Mouse (Mus musculus) liver, adult 2 months (tissue): ENCODE data around the gene Txk. TPM values are rescaled to one million over a fixed set of nuclear protein-coding genes. Genes with fewer than 3 reads are reported as not detected.

Experiments used
- DNase-seq: peaks from one replicate; pipeline ENCODE4 v3.0.0-alpha.2; 2011; ENCODE audit warnings: low read depth, low spot score; ENCODE audit errors: extremely low read depth
- H3K27ac ChIP-seq: fragments of 200-500 bp; replicated peaks from 2 replicates; pipeline ENCODE4 v1.5.1; 2012; ENCODE audit warnings: low read depth, mild to moderate bottlenecking, control low read depth, inconsistent platforms, low read length; ENCODE audit not compliant: insufficient read depth
- H3K27me3 ChIP-seq: fragments of 200-500 bp; 2 replicates; pipeline ENCODE4 v1.6.1; 2012; ENCODE audit warnings: mild to moderate bottlenecking, moderate library complexity, low read length, inconsistent platforms; ENCODE audit not compliant: control insufficient read depth, insufficient read depth
- H3K36me3 ChIP-seq: fragments of 200-500 bp; 2 replicates; pipeline ENCODE4 v1.6.1; 2012; ENCODE audit warnings: low read length, inconsistent platforms; ENCODE audit not compliant: control insufficient read depth, insufficient read depth
- H3K4me1 ChIP-seq: fragments of 200-500 bp; 2 replicates; pipeline ENCODE4 v1.6.1; 2011; ENCODE audit warnings: low read length; ENCODE audit not compliant: control insufficient read depth, insufficient read depth
- H3K4me3 ChIP-seq: fragments of 200-500 bp; 2 replicates; pipeline ENCODE4 v1.5.1; 2011; ENCODE audit warnings: low read depth, mild to moderate bottlenecking, control low read depth, low read length, moderate library complexity; ENCODE audit not compliant: insufficient read depth
- H3K79me2 ChIP-seq: fragments of 200-500 bp; 2 replicates; pipeline ENCODE4 v1.6.1; 2012; ENCODE audit warnings: inconsistent platforms, mild to moderate bottlenecking, low read length, moderate library complexity; ENCODE audit not compliant: control insufficient read depth, insufficient read depth
- H3K9ac ChIP-seq: fragments of 200-500 bp; 2 replicates; pipeline ENCODE4 v1.6.1; 2012; ENCODE audit warnings: low read depth, mild to moderate bottlenecking, control low read depth, inconsistent platforms, low read length
- CTCF ChIP-seq: fragments of 200-500 bp; IDR thresholded peaks from 2 replicates; pipeline ENCODE4 v1.5.1; 2011; ENCODE audit warnings: low read depth, low read length, control low read depth
- POLR2A ChIP-seq: fragments of 200-500 bp; IDR thresholded peaks from 2 replicates; pipeline ENCODE4 v1.6.1; 2011; ENCODE audit warnings: low read length, control low read depth; ENCODE audit not compliant: insufficient read depth; ENCODE audit errors: extremely low read depth
- WGBS: fragments of 180-500 bp; shearing (Covaris S2); methylation state at CpG from one replicate; pipeline ENCODE4 v1.1.7; 2018; 5-methylcytosine and 5-hydroxymethylcytosine counted together
- polyA plus RNA-seq: library from polyadenylated mRNA; depleted of rRNA; stranded (reverse); fragments of >200 nt; gene quantifications from 2 replicates; pipeline ENCODE4 v1.2.3, GENCODE M21; 2012
- total RNA-seq: library from RNA; depleted of rRNA; stranded (reverse); fragments of >200 nt; gene quantifications from 2 replicates; pipeline ENCODE4 v1.2.3, GENCODE M21; 2014

Txk gene
- total and polyA plus RNA-seq, 2 experiments, result 0.15 to 0.46 TPM

- DNase-seq, result no peak
- no peaks in the 10 kb centered on the region for H3K4me1 ChIP-seq
- H3K4me3 ChIP-seq, result no peak overlapping the region
- no peak overlapping the region for H3K9ac ChIP-seq
- no peak for TF ChIP-seq CTCF
- no peak for TF ChIP-seq POLR2A
- no peaks in the 10 kb centered on the region for H3K27me3 ChIP-seq
- H3K36me3 ChIP-seq, result peaks cover 8% of the 10 kb centered on the region
- WGBS, result 91% methylated on average over 5 of the region's 5 CpGs
- H3K79me2 ChIP-seq, result no peaks in the 10 kb centered on the region
- no peak overlapping the region for H3K27ac ChIP-seq
Measured at GRCm38 (mm10) chr5:72750226-72750625, 2.4 kb downstream of the Txk start.

GRCm38 (mm10) chr5:72748659-72749265, 3.8 kb downstream of the Txk start:
- no peak overlapping the region for H3K4me3 ChIP-seq
- WGBS, result 42% methylated on average over 7 of the region's 7 CpGs
- DNase-seq, result peak; percentile 30

DNA sequence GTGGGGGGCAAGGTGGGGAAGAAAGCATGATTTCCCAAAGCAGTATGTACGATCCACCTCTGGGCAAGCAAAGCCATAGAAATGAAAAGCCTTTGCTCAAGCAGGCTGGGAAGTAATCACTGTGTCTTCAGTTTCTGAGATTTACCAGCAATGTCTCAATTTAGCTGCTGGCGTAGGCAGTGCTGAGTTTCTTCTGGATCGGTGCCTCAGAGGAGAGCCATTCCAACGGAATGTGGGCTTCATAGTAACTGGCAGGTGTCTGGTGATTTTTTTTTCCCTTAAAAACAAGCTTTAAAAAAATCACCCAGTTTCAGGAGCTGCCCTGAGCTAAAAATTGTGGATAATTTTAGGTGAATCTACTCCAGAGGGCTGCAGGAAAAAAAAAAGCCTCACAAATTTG, 5.2 kb downstream of the Txk start:
- no peak for TF ChIP-seq CTCF
- no peak for TF ChIP-seq POLR2A
- H3K79me2 ChIP-seq, result no peaks in the 10 kb centered on the region
- no peak overlapping the region for H3K9ac ChIP-seq
- DNase-seq, result no peak
- no peaks in the 10 kb centered on the region for H3K4me1 ChIP-seq
- no peak overlapping the region for H3K4me3 ChIP-seq
- no peak overlapping the region for H3K27ac ChIP-seq
- H3K27me3 ChIP-seq, result no peaks in the 10 kb centered on the region
- 88% methylated on average over 4 of the region's 4 CpGs for WGBS
- H3K36me3 ChIP-seq, result no peaks in the 10 kb centered on the region

More at GRCm38 (mm10) chr5:72748659-72749265, 3.8 kb downstream of the Txk start:
- Histone ChIP-seq H3K27ac (no peak overlapping the region), H3K79me2 (no peaks in the 10 kb centered on the region), H3K27me3 (no peaks in the 10 kb centered on the region), H3K36me3 (0 out of 2 replicates have a peak, but pooled peaks cover 1% of the 10 kb centered on the region), H3K4me1 (no peaks in the 10 kb centered on the region), H3K9ac (no peak overlapping the region)
- TF ChIP-seq CTCF (no peak), POLR2A (no peak)

DNA sequence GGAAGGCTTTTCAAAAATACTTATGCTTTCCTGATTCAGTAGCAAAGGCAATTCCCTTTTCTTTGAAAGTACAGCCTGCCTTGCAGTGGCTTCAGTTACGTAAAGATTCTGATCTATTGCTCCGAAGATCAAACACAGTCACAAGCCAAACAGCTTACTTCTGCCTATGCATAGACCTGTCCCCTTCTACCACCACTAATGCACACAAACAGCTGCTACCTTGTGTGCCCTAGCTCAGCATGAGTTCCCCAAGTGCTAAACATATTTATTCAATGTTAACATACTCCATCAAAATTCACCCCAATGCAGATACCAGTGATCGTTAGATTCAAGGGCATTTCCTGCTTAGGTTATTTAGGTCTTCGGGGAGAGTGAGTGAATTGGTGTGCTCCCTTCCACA, 6.1 kb downstream of the Txk start:
- TF ChIP-seq CTCF (no peak), POLR2A (no peak)
- Histone ChIP-seq H3K4me3 (no peak overlapping the region), H3K79me2 (no peaks in the 10 kb centered on the region), H3K36me3 (no peaks in the 10 kb centered on the region), H3K27ac (no peak overlapping the region), H3K27me3 (no peaks in the 10 kb centered on the region), H3K9ac (no peak overlapping the region), H3K4me1 (no peaks in the 10 kb centered on the region)
- WGBS, result 57% methylated on average over 4 of the region's 4 CpGs
- DNase-seq, result no peak

DNA sequence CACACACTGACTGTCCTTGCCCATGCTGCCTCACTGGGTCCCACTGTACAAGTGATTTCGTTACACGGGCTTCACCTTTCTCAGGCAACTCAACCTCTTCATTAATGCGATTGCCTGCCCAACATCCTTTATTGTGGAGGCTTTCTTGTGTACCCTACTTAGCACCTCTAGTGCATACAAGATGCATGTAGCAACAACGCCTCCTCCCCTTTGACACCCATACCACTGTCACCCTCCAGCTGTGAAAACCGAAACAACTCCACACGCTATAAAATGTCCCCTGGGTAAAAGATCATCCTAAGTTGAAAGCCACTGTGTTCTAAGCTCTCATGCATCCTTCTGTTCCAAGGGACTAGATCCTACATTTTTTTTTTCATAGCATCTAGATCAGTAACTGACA, 9.5 kb downstream of the Txk start:
- TF ChIP-seq CTCF (no peak), POLR2A (no peak)
- Histone ChIP-seq H3K9ac (no peak overlapping the region), H3K36me3 (no peaks in the 10 kb centered on the region), H3K4me3 (no peak overlapping the region), H3K79me2 (no peaks in the 10 kb centered on the region), H3K27ac (no peak overlapping the region), H3K27me3 (no peaks in the 10 kb centered on the region), H3K4me1 (no peaks in the 10 kb centered on the region)
- no peak for DNase-seq
- WGBS, result 90% methylated on average over 6 of the region's 6 CpGs

GRCm38 (mm10) chr5:72736868-72737267, 15.7 kb downstream of the Txk start:
- no peak overlapping the region for H3K27ac ChIP-seq
- peaks cover 2% of the 10 kb centered on the region; the same call in 1 of the 2 replicates for H3K4me1 ChIP-seq
- 36% methylated on average over 7 of the region's 7 CpGs for WGBS
- no peak for TF ChIP-seq POLR2A
- TF ChIP-seq CTCF, result no peak
- H3K36me3 ChIP-seq, result no peaks in the 10 kb centered on the region
- H3K9ac ChIP-seq, result no peak overlapping the region
- H3K4me3 ChIP-seq, result no peak overlapping the region
- no peaks in the 10 kb centered on the region for H3K79me2 ChIP-seq
- DNase-seq, result no peak
- H3K27me3 ChIP-seq, result no peaks in the 10 kb centered on the region; the same call in 1 of the 2 replicates
